Mouse (Mus musculus): ENCODE results near the gene Col4a5.

- TF ChIP-seq CTCF (IDR thresholded peaks at IDR 0.05; ENCODE audit: low read depth, low read length) (no peak), POLR2A (IDR thresholded peaks at IDR 0.05; ENCODE audit: extremely low read depth, insufficient read depth, low read length) (no peak)
These were observed 35.8 kb upstream of the Col4a5 start for GRCm38 (mm10) chrX:141439423-141439822.

Measured in liver, adult 2 months (tissue).